Mouse (Mus musculus) mouse trophoblast stem cell (cell line): ENCODE results near the gene Klhl11.

ENCODE experiments used
- in situ Hi-C, 2 experiments: fragments of 300-500 bp; cut with MseI, MboI; formaldehyde crosslinking; loops; 2 replicates in 1 of 2; 3 replicates in 1 of 2; pipeline ENCODE4 v1.15.1; 2025

Klhl11 gene

DNA sequence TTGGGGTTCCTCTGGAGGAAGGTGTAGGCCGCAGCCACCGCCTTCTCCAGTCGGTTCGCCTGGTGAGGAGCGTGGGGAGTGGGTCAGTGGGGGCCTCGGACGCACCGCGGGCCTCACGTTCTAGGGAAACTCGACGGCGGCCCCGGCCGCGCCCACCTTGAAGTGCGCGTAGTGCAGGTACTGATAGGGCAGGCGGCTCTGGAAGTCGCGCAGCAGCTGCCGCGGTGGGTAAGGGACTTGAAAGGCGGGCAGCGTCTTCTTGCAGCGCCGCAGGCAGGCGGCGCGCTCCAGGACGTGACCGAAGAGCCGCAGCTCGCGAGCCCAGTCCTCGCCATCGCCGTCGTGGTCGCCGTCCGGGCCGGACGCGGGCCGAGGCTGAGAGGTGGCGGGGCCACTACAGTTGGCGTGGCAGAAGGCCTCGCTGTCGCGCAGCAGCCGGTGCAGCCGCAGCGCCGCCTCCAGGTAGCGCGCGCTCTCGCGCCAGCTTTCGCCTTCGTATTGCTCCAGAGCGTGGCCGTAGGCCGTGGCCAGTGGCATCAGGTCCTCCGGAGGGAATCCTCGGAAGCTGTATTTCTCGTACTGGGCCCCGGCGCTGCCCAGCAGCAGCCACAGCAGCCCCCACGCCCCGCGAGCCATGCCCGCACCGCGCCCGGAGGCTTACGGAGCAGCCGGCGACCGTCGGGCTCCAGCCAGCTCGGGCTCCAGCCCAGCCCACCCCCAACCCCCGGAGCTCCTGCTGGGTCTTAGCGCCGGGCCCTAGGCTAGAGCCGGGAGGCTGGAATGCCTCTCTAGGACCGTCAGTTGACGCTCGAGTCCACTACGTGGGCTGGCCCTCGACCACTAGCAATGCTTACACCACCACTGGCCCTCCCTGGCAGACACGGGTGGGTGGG lies 58.3 kb downstream of the Klhl11 start, which contains the start of gene P3h4:
TSS of gene P3h4 (minus strand) at position 816 of the 893 bp plus-strand sequence.
- in situ Hi-C loops = no loop called here

- in situ Hi-C loops = no loop called here
Measured at GRCm38 (mm10) chr11:100413541-100413940, 59.0 kb downstream of the Klhl11 start.
